Mouse (Mus musculus) brain, embryonic 14.5 days (tissue): Measurements from ENCODE around the gene Rnf220.

Experiments used
- CTCF ChIP-seq: fragments of 200-500 bp; IDR thresholded peaks from 2 replicates; pipeline ENCODE4 v1.5.1; 2012; ENCODE audit warnings: inconsistent platforms, mild to moderate bottlenecking, moderate library complexity, borderline replicate concordance; ENCODE audit not compliant: insufficient read depth, insufficient read length; ENCODE audit errors: extremely low read depth
- POLR2A ChIP-seq: fragments of 200-500 bp; IDR thresholded peaks from 2 replicates; pipeline ENCODE4 v1.6.1; 2012; ENCODE audit warnings: mild to moderate bottlenecking, inconsistent platforms, borderline replicate concordance; ENCODE audit not compliant: poor library complexity, insufficient read depth, insufficient read length, severe bottlenecking; ENCODE audit errors: extremely low read depth

DNA sequence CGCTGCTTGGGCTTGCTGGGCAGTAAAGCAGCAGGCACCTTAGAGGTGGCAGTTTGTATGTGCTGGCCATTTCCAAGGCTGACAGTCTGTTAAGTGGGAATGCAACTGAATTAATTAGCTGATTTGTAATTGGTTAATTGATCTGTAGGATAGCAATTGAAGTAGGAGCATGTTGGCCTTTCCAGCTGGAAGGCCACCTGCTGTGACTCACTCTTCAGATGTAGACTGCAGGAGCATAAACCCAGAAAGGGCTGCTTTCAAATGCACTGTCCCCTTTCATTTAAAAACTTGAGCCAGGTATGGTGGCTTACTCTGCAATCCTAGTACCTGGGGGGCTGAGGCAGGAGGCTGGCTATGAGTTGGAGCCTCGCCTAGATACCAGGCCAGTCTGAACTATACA, 171.8 kb downstream of the Rnf220 start:
- TF ChIP-seq CTCF (no peak), POLR2A (no peak)
